In genomic region chr5:123326006-123326750, GRCm38 (mm10) we compare ENCODE assay signal across 10 mouse cellular contexts. TPM values are rescaled to one million over a fixed set of nuclear protein-coding genes. Genes with fewer than 3 reads are reported as not detected.
DNase-seq lines count a peak whose midpoint lies in the region; ATAC-seq lines count a peak whose summit lies in the region.
"Had no signal": no experiment of that assay in that cellular context is flagged by ENCODE, and none has a peak within 500 bp of the region (broad histone marks: within the 10 kb centered on the region; RNA-seq: fewer than 3 reads in every experiment).

No protein-coding gene starts in this region.

- no peak for DNase-seq in hindbrain, embryonic 10.5 days (ENCODE audit: low spot score)
- DNase-seq in embryonic facial prominence, embryonic 11.5 days (ENCODE audit: low spot score), result peak; percentile 18
- peak; percentile 27 to 47 for DNase-seq in heart, postnatal 14 days
- DNase-seq in lung, postnatal 10 days, result peak; percentile 68
- no peak for DNase-seq in adrenal gland, postnatal 14 days
- DNase-seq in urinary bladder, postnatal 10 days (ENCODE audit: low spot score), result no peak
- no peak for DNase-seq in ovary, postnatal 10 days (ENCODE audit: low spot score)
- DNase-seq: thymus, postnatal 14 days had no signal

- H3K4me1 ChIP-seq in hindbrain, embryonic 10.5 days (replicated peaks), result peaks cover 31% of the 10 kb centered on the region
- peaks cover 17% of the 10 kb centered on the region for H3K4me1 ChIP-seq in hindbrain, embryonic 13.5 days (replicated peaks)
- no peaks in the 10 kb centered on the region; the same call in 1 of the 2 replicates for H3K4me1 ChIP-seq in embryonic facial prominence, embryonic 11.5 days (ENCODE audit: control insufficient read depth, insufficient read depth, low read length)

- 71% methylated on average over 15 of the region's 15 CpGs for WGBS in hindbrain, embryonic 10.5 days
- 66% methylated on average over 15 of the region's 15 CpGs for WGBS in hindbrain, embryonic 13.5 days
- 72% methylated on average over 15 of the region's 15 CpGs for WGBS in embryonic facial prominence, embryonic 11.5 days

- no peaks in the 10 kb centered on the region for H3K36me3 ChIP-seq in hindbrain, embryonic 10.5 days
- H3K36me3 ChIP-seq in hindbrain, embryonic 13.5 days, result no peaks in the 10 kb centered on the region
- no peaks in the 10 kb centered on the region for H3K36me3 ChIP-seq in embryonic facial prominence, embryonic 11.5 days (replicated peaks; ENCODE audit: control insufficient read depth, insufficient read depth, low read depth, low read length)
- H3K36me3 ChIP-seq: hindbrain, embryonic 15.5 days had no signal

- ATAC-seq in hindbrain, embryonic 13.5 days (ENCODE audit: low FRiP score), result no peak
- no peak for ATAC-seq in embryonic facial prominence, embryonic 11.5 days (replicated peaks; ENCODE audit: insufficient number of reproducible peaks, low FRiP score, low TSS enrichment, low read depth)

- peak overlapping the region; percentile 50; the same call in 1 of the 2 replicates for H3K27ac ChIP-seq in hindbrain, embryonic 10.5 days
- H3K27ac ChIP-seq in hindbrain, embryonic 13.5 days, result no peak overlapping the region
- H3K27ac ChIP-seq in embryonic facial prominence, embryonic 11.5 days (replicated peaks; ENCODE audit: low read depth, low read length), result no peak overlapping the region
- H3K27ac ChIP-seq: hindbrain, embryonic 15.5 days had no signal

- H3K27me3 ChIP-seq in hindbrain, embryonic 10.5 days (ENCODE audit: insufficient read depth, poor library complexity, severe bottlenecking), result peaks cover 11% of the 10 kb centered on the region; the same call in 1 of the 2 replicates
- H3K27me3 ChIP-seq in hindbrain, embryonic 13.5 days, result 0 out of 2 replicates have a peak, but pooled peaks cover 5% of the 10 kb centered on the region
- no peaks in the 10 kb centered on the region for H3K27me3 ChIP-seq in embryonic facial prominence, embryonic 11.5 days (ENCODE audit: control insufficient read depth, insufficient read depth, low read length)
- H3K27me3 ChIP-seq: hindbrain, embryonic 15.5 days had no signal

- intact Hi-C loops in heart, postnatal 14 days (cut with DNase I), result no loop called here

- H3K4me3 ChIP-seq in hindbrain, embryonic 10.5 days, result no peak overlapping the region
- no peak overlapping the region for H3K4me3 ChIP-seq in hindbrain, embryonic 13.5 days
- no peak overlapping the region for H3K4me3 ChIP-seq in embryonic facial prominence, embryonic 11.5 days (ENCODE audit: low read depth, low read length)
- H3K4me3 ChIP-seq: hindbrain, embryonic 15.5 days had no signal

- H3K9me3 ChIP-seq in hindbrain, embryonic 10.5 days, result no peaks in the 10 kb centered on the region
- no peaks in the 10 kb centered on the region for H3K9me3 ChIP-seq in hindbrain, embryonic 13.5 days
- H3K9me3 ChIP-seq in embryonic facial prominence, embryonic 11.5 days (replicated peaks; ENCODE audit: control insufficient read depth, low read length), result no peaks in the 10 kb centered on the region
- H3K9me3 ChIP-seq: hindbrain, embryonic 15.5 days had no signal

- no peak overlapping the region for H3K9ac ChIP-seq in hindbrain, embryonic 13.5 days
- H3K9ac ChIP-seq in embryonic facial prominence, embryonic 11.5 days (replicated peaks; ENCODE audit: low read length), result no peak overlapping the region
- H3K9ac ChIP-seq: hindbrain, embryonic 15.5 days had no signal

- H3K4me2 ChIP-seq in hindbrain, embryonic 13.5 days, result no peak overlapping the region
- H3K4me2 ChIP-seq in embryonic facial prominence, embryonic 11.5 days (ENCODE audit: low read depth, low read length), result no peak overlapping the region
- H3K4me2 ChIP-seq: hindbrain, embryonic 15.5 days had no signal

RNA-seq across cellular contexts. Expression of gene Bcl7a, which starts 17.5 kb away (rescaled TPM):
- 42.9 and 48.0 TPM in 2 replicates for polyA plus RNA-seq in hindbrain, embryonic 10.5 days (2016; fragmentation: Nextera tagmentation; extraction: Ambion mirVana)
- 47.1 and 48.6 TPM in 2 replicates for polyA plus RNA-seq in hindbrain, embryonic 13.5 days (2015; fragmentation: Nextera tagmentation; extraction: Ambion mirVana)
- polyA plus RNA-seq in embryonic facial prominence, embryonic 11.5 days (2014; fragmentation: Nextera tagmentation; extraction: Ambion mirVana), result 39.0 and 39.5 TPM in 2 replicates
- 1 to 10 TPM; 9.1 to 9.5 TPM for total RNA-seq in heart, postnatal 14 days (2021)
- total RNA-seq in adrenal gland, postnatal 14 days (2021), result 11.9 and 16.1 TPM in 2 replicates

Comparison
In these comparisons a context has a peak if more than half of its experiments do, and no peak if none do; other contexts are left out.
1. DNase-seq: peak in embryonic facial prominence, embryonic 11.5 days (single experiment), heart, postnatal 14 days (2 of 2) and lung, postnatal 10 days (single experiment); none in hindbrain, embryonic 10.5 days (single experiment), adrenal gland, postnatal 14 days (single experiment), urinary bladder, postnatal 10 days (single experiment) and ovary, postnatal 10 days (single experiment).